Mouse (Mus musculus) Muller cell, postnatal 12 days (primary cell): Measurements from ENCODE around the gene Olfr1418.
"Not testable (repeated sequence)": the region's sequence is repeated elsewhere in the genome, so short reads cannot be mapped to it uniquely, and the experiment has no call there.

Experiments used
- DNase-seq: peaks from one replicate; pipeline ENCODE4 v3.0.0-alpha.2; 2015; ENCODE audit errors: inconsistent ontology term

Gene Olfr1418

GRCm38 (mm10) chr19:11860966-11861365, at the start of gene Olfr1418:
Gene Olfr1418 (minus strand): TSS chr19:11861066.
- DNase-seq: no peak

GRCm38 (mm10) chr19:11886265-11886664, 25.4 kb upstream of the Olfr1418 start, which contains the start of gene Olfr1420:
Gene Olfr1420 (plus strand): TSS chr19:11886565.
- DNase-seq: no peak

GRCm38 (mm10) chr19:11878404-11878803, 17.5 kb upstream of the Olfr1418 start:
- DNase-seq: not testable (repeated sequence)

- no peak for DNase-seq
Measured at GRCm38 (mm10) chr19:11875006-11875405, 14.1 kb upstream of the Olfr1418 start, which contains the start of gene Olfr1419. Gene Olfr1419 (minus strand): TSS chr19:11875106.

GRCm38 (mm10) chr19:11867837-11868236, 7.0 kb upstream of the Olfr1418 start:
- DNase-seq: no peak

- no peak for DNase-seq
Measured at GRCm38 (mm10) chr19:11856506-11856905, 4.4 kb downstream of the Olfr1418 start.

- no peak for DNase-seq
Measured at GRCm38 (mm10) chr19:11854821-11855220, 6.0 kb downstream of the Olfr1418 start.

- DNase-seq: no peak
Measured at GRCm38 (mm10) chr19:11852652-11853051, 8.2 kb downstream of the Olfr1418 start.

GRCm38 (mm10) chr19:11846333-11846732, 14.5 kb downstream of the Olfr1418 start:
- DNase-seq: no peak

GRCm38 (mm10) chr19:11839119-11839518, 21.7 kb downstream of the Olfr1418 start, which contains the start of gene Olfr1417:
Gene Olfr1417 (minus strand): TSS chr19:11839219.
- DNase-seq: no peak

GRCm38 (mm10) chr19:11823346-11824065, 37.4 kb downstream of the Olfr1418 start:
- DNase-seq: no peak

- DNase-seq: no peak
Measured at GRCm38 (mm10) chr19:11820211-11820610, 40.7 kb downstream of the Olfr1418 start.

- peak; percentile 75 for DNase-seq
Measured at GRCm38 (mm10) chr19:11819800-11820199, 41.1 kb downstream of the Olfr1418 start.

GRCm38 (mm10) chr19:11819143-11819700, 41.6 kb downstream of the Olfr1418 start, which contains the start of gene Stx3:
Gene Stx3 (minus strand): TSS chr19:11819403.
- DNase-seq: no peak

- DNase-seq: peak; percentile 82
Measured at GRCm38 (mm10) chr19:11818199-11819142, 42.4 kb downstream of the Olfr1418 start.

GRCm38 (mm10) chr19:11817586-11817985, 43.3 kb downstream of the Olfr1418 start:
- DNase-seq: no peak

GRCm38 (mm10) chr19:11816706-11817105, 44.2 kb downstream of the Olfr1418 start:
- no peak for DNase-seq

- DNase-seq: no peak
Measured at GRCm38 (mm10) chr19:11814742-11815333, 46.0 kb downstream of the Olfr1418 start.

- DNase-seq: no peak
Measured at GRCm38 (mm10) chr19:11813649-11814048, 47.2 kb downstream of the Olfr1418 start.

- no peak for DNase-seq
Measured at GRCm38 (mm10) chr19:11813136-11813535, 47.7 kb downstream of the Olfr1418 start.

- peak; percentile 43 for DNase-seq
Measured at GRCm38 (mm10) chr19:11811688-11812365, 49.0 kb downstream of the Olfr1418 start.
